Mouse (Mus musculus): ENCODE results near the gene Gm10256. TPM values are rescaled to one million over a fixed set of nuclear protein-coding genes. Genes with fewer than 3 reads are reported as not detected.
"Not testable (repeated sequence)": the region's sequence is repeated elsewhere in the genome, so short reads cannot be mapped to it uniquely, and the experiment has no call there.

The Gm10256 gene
- not detected in 2 replicates for polyA plus RNA-seq (2014; fragmentation: Nextera tagmentation; extraction: Ambion mirVana)

DNA sequence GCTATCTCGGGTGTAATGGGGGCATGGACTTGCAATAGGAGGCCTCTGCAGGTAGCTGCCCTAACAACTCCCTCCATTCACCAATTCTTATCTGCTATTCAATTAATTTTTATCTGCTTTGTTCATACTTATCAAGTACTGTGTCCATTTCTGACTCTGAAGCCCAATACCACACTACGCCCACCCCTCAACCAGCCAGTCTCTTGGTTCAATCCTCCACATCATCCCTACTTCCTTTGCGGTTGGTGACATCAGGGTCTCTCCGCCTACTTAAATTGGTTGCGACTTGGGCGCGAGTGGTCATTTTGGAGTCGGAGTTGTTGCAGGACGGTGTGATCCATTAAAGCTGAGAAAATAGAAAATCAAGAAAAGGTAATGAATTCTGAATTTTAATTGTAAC, at the start of gene Gm10256, which contains the start of gene Rbmy:
TSS of gene Gm10256 (plus strand) at position 320 of the 400 bp plus-strand sequence.
TSS of gene Rbmy (plus strand) at position 301 of the 400 bp plus-strand sequence.
- not testable (repeated sequence) for H3K4me3 ChIP-seq (ENCODE audit: low read depth, low read length); H3K4me2 ChIP-seq (ENCODE audit: low read length); H3K9ac ChIP-seq (ENCODE audit: low read length); H3K4me1 ChIP-seq (replicated peaks; ENCODE audit: control insufficient read depth, insufficient read depth, low read length); DNase-seq (ENCODE audit: low spot score); H3K27ac ChIP-seq (ENCODE audit: low read depth); H3K9me3 ChIP-seq (ENCODE audit: control insufficient read depth, low read length); H3K27me3 ChIP-seq (replicated peaks; ENCODE audit: control insufficient read depth, insufficient read depth, low read length); ATAC-seq (replicated peaks; ENCODE audit: low FRiP score, low TSS enrichment, low read depth); H3K36me3 ChIP-seq (ENCODE audit: control insufficient read depth, insufficient read depth, low read length)
- no CpG with 5 or more reads among the region's 9 CpGs for WGBS

GRCm38 (mm10) chrY:2796105-2796504, 34.4 kb upstream of the Gm10256 start, which contains the start of gene Gm4064:
Gm4064 (minus strand) TSS chrY:2796205.
- H3K36me3 ChIP-seq (ENCODE audit: control insufficient read depth, insufficient read depth, low read length); H3K27ac ChIP-seq (ENCODE audit: low read depth); H3K4me2 ChIP-seq (ENCODE audit: low read length); H3K4me1 ChIP-seq (replicated peaks; ENCODE audit: control insufficient read depth, insufficient read depth, low read length); H3K4me3 ChIP-seq (ENCODE audit: low read depth, low read length); H3K27me3 ChIP-seq (replicated peaks; ENCODE audit: control insufficient read depth, insufficient read depth, low read length); DNase-seq (ENCODE audit: low spot score); ATAC-seq (replicated peaks; ENCODE audit: low FRiP score, low TSS enrichment, low read depth); H3K9ac ChIP-seq (ENCODE audit: low read length); H3K9me3 ChIP-seq (ENCODE audit: control insufficient read depth, low read length): not testable (repeated sequence)
- WGBS, result no CpG with 5 or more reads among the region's 8 CpGs

- DNase-seq (ENCODE audit: low spot score); H3K4me1 ChIP-seq (replicated peaks; ENCODE audit: control insufficient read depth, insufficient read depth, low read length); H3K27ac ChIP-seq (ENCODE audit: low read depth); H3K9me3 ChIP-seq (ENCODE audit: control insufficient read depth, low read length); ATAC-seq (replicated peaks; ENCODE audit: low FRiP score, low TSS enrichment, low read depth); H3K9ac ChIP-seq (ENCODE audit: low read length); H3K27me3 ChIP-seq (replicated peaks; ENCODE audit: control insufficient read depth, insufficient read depth, low read length); H3K4me2 ChIP-seq (ENCODE audit: low read length); H3K36me3 ChIP-seq (ENCODE audit: control insufficient read depth, insufficient read depth, low read length); H3K4me3 ChIP-seq (ENCODE audit: low read depth, low read length): not testable (repeated sequence)
- no CpG with 5 or more reads among the region's 9 CpGs for WGBS
Observed at GRCm38 (mm10) chrY:2900689-2901088, 70.2 kb downstream of the Gm10256 start, which contains the start of gene Gm10352. Gm10352 (plus strand) TSS chrY:2900989.

Other genes starting within 250 kb of the Gm10256 start
- not detected in 2 replicates for gene H2al2c, start 231.6 kb upstream of the Gm10256 start, polyA plus RNA-seq (2014; fragmentation: Nextera tagmentation; extraction: Ambion mirVana)
- not detected in 2 replicates for gene Sry, start 167.0 kb upstream of the Gm10256 start, polyA plus RNA-seq (2014; fragmentation: Nextera tagmentation; extraction: Ambion mirVana)
- not detected in 2 replicates for gene H2al2b, start 110.0 kb upstream of the Gm10256 start, polyA plus RNA-seq (2014; fragmentation: Nextera tagmentation; extraction: Ambion mirVana)
- not detected in 2 replicates for gene Gm4064, start 34.5 kb upstream of the Gm10256 start, polyA plus RNA-seq (2014; fragmentation: Nextera tagmentation; extraction: Ambion mirVana)
- gene Rbmy, start within 50 bp of the Gm10256 start, polyA plus RNA-seq (2014; fragmentation: Nextera tagmentation; extraction: Ambion mirVana), result not detected in 2 replicates
- gene Gm10352, start 70.3 kb downstream of the Gm10256 start, polyA plus RNA-seq (2014; fragmentation: Nextera tagmentation; extraction: Ambion mirVana), result 0.55 TPM in 1 of 2 replicates, not detected in the other
- gene Gm29289, start 101.9 kb downstream of the Gm10256 start, polyA plus RNA-seq (2014; fragmentation: Nextera tagmentation; extraction: Ambion mirVana), result not detected in 2 replicates